Mouse (Mus musculus): Measurements from ENCODE around the gene Nkiras2.
A peak's percentile ranks its signal among the peaks of the same experiment; 100 is the strongest.
"Not testable (repeated sequence)": the region's sequence is repeated elsewhere in the genome, so short reads cannot be mapped to it uniquely, and the experiment has no call there.

Gene Nkiras2

DNA sequence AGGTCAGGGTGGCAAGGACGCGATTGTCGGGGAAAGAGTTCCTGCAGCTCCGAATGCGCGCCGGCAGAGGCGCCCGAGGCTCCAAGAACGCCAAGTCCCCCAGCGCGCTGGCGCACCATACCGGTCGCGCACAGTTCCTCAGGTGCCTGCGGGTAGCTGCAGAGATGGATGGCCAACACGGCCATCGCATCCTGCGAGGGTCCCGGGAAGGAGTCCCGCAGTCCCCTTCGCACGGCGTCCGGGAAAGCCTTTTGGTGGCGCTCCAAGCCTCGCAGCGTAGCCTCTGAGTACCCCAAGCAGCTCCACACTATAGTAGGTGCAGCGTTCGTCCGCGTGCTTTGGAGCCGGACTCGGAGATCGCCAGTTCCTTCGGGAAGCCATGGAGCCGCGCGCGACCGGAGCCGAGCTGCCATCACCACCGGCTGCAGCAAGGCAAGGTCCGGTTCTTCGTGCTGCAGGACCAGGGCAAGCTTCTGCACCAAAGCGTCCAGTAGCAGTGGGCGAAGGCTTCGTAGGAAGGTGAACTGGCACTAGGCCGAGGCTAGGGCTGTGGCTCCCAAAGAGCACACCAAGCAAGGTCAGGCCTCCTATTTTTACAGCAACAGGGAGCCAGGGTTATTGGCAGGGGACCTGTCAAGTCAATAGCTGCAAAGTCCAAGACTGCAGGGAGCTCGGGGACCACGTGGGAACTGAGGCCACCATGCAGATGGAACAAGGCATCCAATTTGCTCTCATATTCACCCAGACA lies 21.3 kb downstream of the Nkiras2 start:
- peak; percentile 59 to 65 for DNase-seq

DNA sequence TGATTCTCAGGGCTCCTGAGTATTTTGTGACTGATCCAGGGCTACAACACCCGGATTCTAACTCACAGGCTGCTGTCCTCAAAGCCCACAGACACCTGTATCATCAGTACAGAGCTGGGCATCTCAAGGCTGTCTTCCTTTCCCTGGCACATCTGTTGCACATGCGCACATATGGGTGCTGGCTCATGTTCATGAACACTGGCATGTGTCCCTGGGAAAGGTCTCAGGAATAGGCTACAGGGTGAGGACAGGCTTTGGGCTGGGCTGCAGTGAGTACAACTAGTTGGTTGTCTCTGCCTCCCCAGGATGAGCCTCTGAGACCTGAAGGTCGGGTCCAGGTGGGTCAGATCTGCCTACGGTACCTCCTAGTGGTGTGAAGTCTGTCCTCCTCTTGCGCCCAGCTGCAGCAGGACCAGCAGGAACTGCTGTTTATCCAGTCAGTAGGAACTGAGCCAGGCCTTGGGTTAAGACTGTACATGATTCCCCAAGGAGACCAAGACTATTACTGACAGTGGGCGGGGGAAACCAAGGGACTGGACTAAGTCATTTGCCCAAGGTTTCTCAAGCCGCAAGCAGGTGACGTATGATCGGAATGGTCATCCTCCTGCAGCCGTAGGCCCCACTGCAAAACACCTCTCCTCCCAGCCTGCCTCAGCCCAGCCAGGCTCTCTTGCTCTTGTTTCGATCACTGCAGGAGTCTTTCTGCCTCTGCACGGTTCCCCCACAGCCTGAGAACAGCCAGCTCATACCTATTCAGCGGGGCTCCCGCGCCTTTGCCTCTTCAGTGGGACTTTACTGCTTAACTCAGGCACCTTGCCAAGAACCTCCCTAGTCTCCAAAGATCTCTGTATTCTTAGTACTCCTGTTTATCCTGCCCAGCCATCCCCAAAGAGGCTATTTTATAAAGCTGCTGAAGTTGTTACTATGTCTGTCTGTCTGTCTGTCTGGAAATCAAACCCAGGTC lies 24.9 kb downstream of the Nkiras2 start:
- DNase-seq = no peak

DNA sequence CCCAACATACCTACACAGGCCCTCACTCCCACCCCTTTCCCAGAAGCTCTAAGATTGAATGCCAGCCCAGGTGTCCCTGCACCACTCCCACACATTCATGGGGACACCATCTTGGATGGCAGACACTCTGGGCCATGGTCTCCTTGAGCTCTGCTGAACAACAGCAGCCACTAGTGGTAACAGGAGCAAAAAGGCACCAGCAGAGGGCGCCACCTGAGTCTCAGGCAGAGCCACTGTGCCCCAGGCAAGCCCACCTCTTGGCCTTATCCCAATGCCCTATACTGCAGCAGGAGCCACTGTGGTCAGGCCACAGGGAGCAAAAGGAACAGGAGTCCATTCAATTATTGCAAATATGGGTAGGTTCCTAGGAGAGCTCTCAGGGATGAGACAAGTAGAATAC lies 27.2 kb downstream of the Nkiras2 start:
- DNase-seq = no peak

DNA sequence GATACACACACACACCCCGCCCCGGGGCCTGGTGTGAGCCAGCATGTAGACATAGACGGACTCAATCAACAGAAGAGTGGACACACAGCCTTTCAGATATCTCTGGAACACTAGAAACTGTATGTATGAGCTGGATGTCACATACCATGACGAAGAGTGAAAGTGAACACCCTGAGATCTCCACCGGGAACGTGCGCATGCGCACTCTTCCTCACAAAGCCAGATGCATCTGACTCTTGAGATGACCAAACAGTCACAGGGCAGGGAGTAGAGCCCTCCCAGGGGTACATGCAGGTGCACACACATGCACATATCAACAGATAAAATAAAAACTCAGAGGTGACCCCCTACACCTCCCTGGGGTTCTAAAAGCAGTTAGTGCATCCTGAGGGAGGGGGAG lies 29.4 kb downstream of the Nkiras2 start:
- DNase-seq = no peak

DNA sequence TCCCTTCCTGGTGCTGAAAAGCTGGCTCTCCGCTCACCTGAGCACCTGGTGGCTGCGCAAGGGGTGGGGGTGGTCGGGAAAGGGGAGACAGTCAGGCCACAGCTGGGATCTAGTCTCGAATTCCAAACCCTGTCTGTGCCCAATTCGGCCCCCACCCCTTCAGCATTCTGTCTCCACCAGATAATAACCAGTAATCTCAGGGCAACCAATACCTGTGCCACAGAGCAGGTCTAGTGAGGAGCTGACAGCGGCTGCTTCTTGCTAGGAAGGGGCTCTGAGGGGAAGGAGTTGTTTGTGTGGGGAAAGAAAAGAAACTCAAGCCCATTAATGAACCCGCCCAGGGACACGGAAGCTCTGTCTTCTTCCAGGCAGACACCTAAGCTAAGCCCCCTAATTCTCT lies 32.2 kb downstream of the Nkiras2 start:
- DNase-seq = no peak

DNA sequence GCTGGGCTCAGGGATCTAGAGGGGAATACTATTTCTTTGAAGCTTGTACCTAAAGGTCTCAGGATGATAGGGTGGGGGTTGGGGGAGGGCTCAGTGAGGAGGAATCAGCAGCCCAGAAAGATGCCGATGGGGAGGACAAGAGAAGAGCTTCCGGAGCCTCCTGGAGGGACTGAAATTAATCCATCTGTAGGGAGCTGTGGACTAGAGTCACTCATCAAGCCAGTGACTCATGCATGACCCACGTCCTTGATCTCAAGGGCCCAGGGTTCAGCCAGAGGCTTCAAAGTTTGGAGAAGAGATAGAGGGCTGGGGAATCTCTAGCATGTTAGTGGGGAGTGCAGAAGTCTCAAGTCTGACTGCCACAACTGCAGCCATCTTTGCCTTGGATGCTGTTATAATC lies 32.7 kb downstream of the Nkiras2 start:
- no peak for DNase-seq

DNA sequence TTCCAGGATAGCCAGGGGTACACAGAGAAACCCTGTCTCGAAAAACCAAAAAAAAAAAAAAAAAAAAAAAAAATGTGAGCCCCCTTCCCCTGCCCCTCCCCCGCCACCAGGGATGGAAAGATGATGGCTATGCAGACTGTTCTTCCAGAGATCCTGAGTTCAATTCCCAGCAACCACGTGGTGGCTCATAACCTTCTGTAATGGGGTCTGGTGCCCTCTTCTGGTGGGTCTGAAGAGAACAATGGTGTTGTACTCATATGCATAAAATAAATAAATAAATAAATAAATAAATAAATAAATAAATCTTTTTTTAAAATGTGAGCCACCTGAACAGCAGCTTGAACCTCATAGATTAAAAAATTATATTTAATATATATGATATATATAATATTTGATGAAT lies 36.5 kb downstream of the Nkiras2 start:
- not testable (repeated sequence) for DNase-seq

DNA sequence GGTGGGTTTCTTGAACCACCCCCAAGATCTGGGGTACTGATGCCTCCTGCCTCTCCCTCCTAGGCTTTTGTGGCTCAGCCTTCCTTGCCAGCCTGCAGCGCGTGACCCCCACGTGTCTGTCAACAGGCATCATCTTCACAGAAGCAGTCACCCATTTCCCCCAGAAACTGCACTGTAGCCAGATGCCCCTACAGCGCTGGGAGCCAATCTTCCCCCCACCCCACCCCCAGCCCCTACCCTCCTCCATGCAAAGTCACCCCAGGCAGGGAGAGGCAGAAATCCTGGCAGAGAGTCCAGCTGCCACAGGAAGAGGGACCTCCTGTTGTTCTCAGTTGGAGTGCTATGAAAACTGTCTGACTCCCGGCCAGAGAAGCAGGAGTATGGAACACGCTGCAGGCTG lies 37.4 kb downstream of the Nkiras2 start:
- DNase-seq = no peak

DNA sequence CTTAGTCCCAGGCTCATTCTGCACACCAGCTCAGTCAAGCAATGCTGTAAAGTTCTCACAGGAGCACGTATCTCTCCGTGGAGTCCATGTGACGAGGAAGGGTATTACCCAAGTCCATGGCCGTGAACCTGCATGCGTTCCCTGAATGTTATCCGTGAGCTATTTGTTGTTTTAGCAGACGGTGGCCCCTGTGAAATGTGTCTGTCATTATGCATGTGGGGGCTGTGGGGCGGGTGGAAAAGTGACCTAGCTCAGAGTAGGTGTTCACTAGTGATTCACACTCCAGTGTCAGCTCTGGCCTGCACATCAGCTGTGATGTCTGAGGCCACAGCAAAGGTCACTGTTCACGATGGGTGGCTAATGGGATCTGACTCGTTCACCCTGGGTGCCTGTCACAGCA lies 40.8 kb downstream of the Nkiras2 start:
- no peak for DNase-seq

DNA sequence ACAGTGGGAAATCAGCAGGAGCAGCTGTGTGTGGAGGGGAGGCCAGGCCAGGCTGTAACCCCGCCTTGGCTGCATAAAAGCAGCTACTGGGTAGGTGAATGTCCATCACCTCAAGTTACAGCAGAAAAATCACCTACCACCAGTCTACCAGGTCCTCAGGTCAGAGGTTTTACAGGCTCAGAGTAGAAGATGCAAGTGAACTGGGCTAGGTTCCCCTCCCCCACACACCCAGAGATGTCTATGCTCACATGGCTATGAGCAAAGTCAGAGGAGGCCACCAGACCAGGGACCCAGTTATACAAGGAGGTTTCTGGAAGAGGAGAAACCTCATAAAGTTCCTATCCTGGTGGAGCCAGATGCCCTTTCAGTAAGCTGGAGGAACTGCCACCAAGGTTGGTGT lies 52.0 kb downstream of the Nkiras2 start:
- no peak for DNase-seq

DNA sequence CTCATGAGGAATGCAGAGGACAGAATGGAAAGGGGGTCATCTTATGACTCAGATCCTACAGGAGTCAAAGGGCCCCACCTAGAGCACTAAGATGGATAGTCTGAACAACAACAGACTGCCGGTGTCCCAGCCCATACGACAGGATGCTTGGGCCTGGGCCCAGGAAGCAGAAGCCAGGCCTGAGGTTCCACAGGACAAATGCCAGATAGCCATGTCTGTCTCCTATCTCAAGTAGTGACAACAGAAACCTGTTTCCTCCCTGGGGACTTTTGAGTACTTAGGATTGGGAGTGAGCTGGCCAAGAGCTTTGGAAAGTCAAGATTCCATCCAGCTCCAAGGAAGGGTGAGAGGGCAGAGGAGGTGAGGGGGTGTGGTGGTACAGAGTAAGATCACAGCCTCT lies 52.9 kb downstream of the Nkiras2 start:
- DNase-seq = no peak

DNA sequence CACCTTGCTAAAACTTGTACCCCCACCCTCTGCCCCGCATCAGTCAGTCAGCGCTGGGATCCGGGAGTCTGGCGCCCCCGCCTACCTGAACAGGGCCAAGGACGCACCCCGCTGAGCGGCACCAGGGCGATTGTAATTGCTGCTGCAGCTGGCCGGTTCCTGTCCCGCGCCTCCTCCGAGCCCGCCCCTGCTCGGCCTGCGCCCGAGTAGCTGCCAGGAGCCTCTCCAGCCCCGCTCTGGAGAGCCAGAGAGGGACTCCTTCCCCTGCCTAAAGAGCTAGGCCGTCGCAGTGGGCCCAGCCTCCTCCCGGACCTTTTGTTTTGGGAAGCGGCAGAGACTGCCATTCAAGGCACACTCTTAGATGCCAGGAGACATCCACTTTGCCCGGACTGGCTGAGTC lies 54.1 kb downstream of the Nkiras2 start:
- DNase-seq = peak; percentile 18 to 26

Data from cerebellum, adult 18-20 months (tissue).